Mouse (Mus musculus) midbrain, embryonic 14.5 days (tissue): ENCODE data around the gene Ctbp1. TPM values are rescaled to one million over a fixed set of nuclear protein-coding genes. Genes with fewer than 3 reads are reported as not detected.

Experiments
- ATAC-seq: fragments of 200-750 bp; cut with Nextera tagmentation; 2 replicates; pipeline ENCODE4 v1.8.0; 2017; ENCODE audit warnings: moderate number of reproducible peaks, moderate library complexity; ENCODE audit not compliant: low FRiP score, low TSS enrichment
- DNase-seq: peaks from one replicate; pipeline ENCODE4 v3.0.0-alpha.2; 2015
- H3K27ac ChIP-seq: fragments of 300-500 bp; sonication (generic); replicated peaks from 2 replicates; pipeline ENCODE4 v1.5.1; 2014; ENCODE audit warnings: mild to moderate bottlenecking, low read depth, low read length, moderate library complexity
- H3K27me3 ChIP-seq: fragments of 300-500 bp; sonication (generic); 2 replicates; pipeline ENCODE4 v1.6.1; 2014; ENCODE audit warnings: low read length, control low read depth, mixed read lengths; ENCODE audit not compliant: control insufficient read depth, insufficient read depth
- H3K36me3 ChIP-seq: fragments of 300-500 bp; sonication (generic); 2 replicates; pipeline ENCODE4 v1.6.1; 2014; ENCODE audit warnings: low read length, control low read depth; ENCODE audit not compliant: control insufficient read depth, insufficient read depth
- H3K4me1 ChIP-seq: fragments of 300-500 bp; sonication (generic); 2 replicates; pipeline ENCODE4 v1.6.1; 2014; ENCODE audit warnings: mild to moderate bottlenecking, antibody characterized with exemption, low read length, control low read depth; ENCODE audit not compliant: control insufficient read depth, insufficient read depth
- H3K4me2 ChIP-seq: fragments of 300-500 bp; sonication (generic); 2 replicates; pipeline ENCODE4 v1.6.1; 2014; ENCODE audit warnings: mild to moderate bottlenecking, low read length, moderate library complexity
- H3K4me3 ChIP-seq: fragments of 300-500 bp; sonication (generic); replicated peaks from 2 replicates; pipeline ENCODE4 v1.5.1; 2014; ENCODE audit warnings: low read depth, low read length
- H3K9ac ChIP-seq: fragments of 300-500 bp; sonication (generic); replicated peaks from 2 replicates; pipeline ENCODE4 v1.6.1; 2014; ENCODE audit warnings: mild to moderate bottlenecking, low read length, moderate library complexity
- H3K9me3 ChIP-seq: fragments of 300-500 bp; sonication (generic); 2 replicates; pipeline ENCODE4 v1.6.1; 2016; ENCODE audit warnings: low read length, control low read depth, mixed read lengths; ENCODE audit not compliant: control insufficient read depth
- WGBS: fragments of 180-500 bp; shearing (Covaris S2); extraction: QIAGEN DNeasy Blood & Tissue Kit; methylation state at CpG from one replicate; pipeline ENCODE4 v1.1.7; 2014; 5-methylcytosine and 5-hydroxymethylcytosine counted together
- polyA plus RNA-seq: library from polyadenylated mRNA; unstranded; fragments of >200 nt; fragmentation: Nextera tagmentation; extraction: Ambion mirVana; gene quantifications from 2 replicates; pipeline ENCODE4 v1.2.1, GENCODE M21; 2014

Gene Ctbp1
- polyA plus RNA-seq, 1 experiment from 2014 or later: 581 TPM

- ATAC-seq (no peak), DNase-seq (no peak)
- Histone ChIP-seq H3K27ac (no peak overlapping the region), H3K4me2 (no peak overlapping the region), H3K9me3 (no peaks in the 10 kb centered on the region), H3K36me3 (no peaks in the 10 kb centered on the region), H3K4me3 (no peak overlapping the region), H3K27me3 (no peaks in the 10 kb centered on the region), H3K9ac (no peak overlapping the region), H3K4me1 (peaks cover 5% of the 10 kb centered on the region; the same call in 1 of the 2 replicates)
- 85% methylated on average over 6 of the region's 6 CpGs for WGBS
These were observed 52.4 kb downstream of the Ctbp1 start for GRCm38 (mm10) chr5:33222389-33222788.

- no peaks in the 10 kb centered on the region for H3K27me3 ChIP-seq
- 83% methylated on average over 10 of the region's 10 CpGs for WGBS
- no peak overlapping the region for H3K4me3 ChIP-seq
- DNase-seq: no peak
- H3K9me3 ChIP-seq: no peaks in the 10 kb centered on the region
- no peak overlapping the region for H3K4me2 ChIP-seq
- H3K4me1 ChIP-seq: peaks cover 5% of the 10 kb centered on the region; the same call in 1 of the 2 replicates
- H3K36me3 ChIP-seq: no peaks in the 10 kb centered on the region
- no peak overlapping the region for H3K27ac ChIP-seq
- H3K9ac ChIP-seq: no peak overlapping the region
- no peak for ATAC-seq
These were observed 54.3 kb downstream of the Ctbp1 start for GRCm38 (mm10) chr5:33220350-33221044.

GRCm38 (mm10) chr5:33219831-33220230, 55.0 kb downstream of the Ctbp1 start:
- 92% methylated on average over 4 of the region's 4 CpGs for WGBS

GRCm38 (mm10) chr5:33218746-33219449, 55.9 kb downstream of the Ctbp1 start:
- no peaks in the 10 kb centered on the region for H3K27me3 ChIP-seq
- 72% methylated on average over 20 of the region's 20 CpGs for WGBS
- H3K27ac ChIP-seq: no peak overlapping the region; the same call in 1 of the 2 replicates
- ATAC-seq (no peak), DNase-seq (no peak)
- H3K4me1 ChIP-seq: peaks cover 5% of the 10 kb centered on the region; the same call in 1 of the 2 replicates
- no peaks in the 10 kb centered on the region for H3K9me3 ChIP-seq
- H3K36me3 ChIP-seq: no peaks in the 10 kb centered on the region
- H3K4me2 ChIP-seq: no peak overlapping the region
- H3K4me3 ChIP-seq: no peak overlapping the region
- H3K9ac ChIP-seq: no peak overlapping the region

More at GRCm38 (mm10) chr5:33219831-33220230, 55.0 kb downstream of the Ctbp1 start:
- DNase-seq (no peak), ATAC-seq (no peak)
- Histone ChIP-seq H3K4me2 (no peak overlapping the region), H3K36me3 (no peaks in the 10 kb centered on the region), H3K27ac (no peak overlapping the region), H3K4me1 (peaks cover 5% of the 10 kb centered on the region; the same call in 1 of the 2 replicates), H3K27me3 (no peaks in the 10 kb centered on the region), H3K4me3 (no peak overlapping the region), H3K9me3 (no peaks in the 10 kb centered on the region), H3K9ac (no peak overlapping the region)

- ATAC-seq (no peak), DNase-seq (no peak)
- WGBS: 22% methylated on average over 5 of the region's 5 CpGs
- H3K27ac ChIP-seq: no peak within 1 kb of the TSS; the same call in 1 of the 2 replicates
- no peaks in the 10 kb centered on the region for H3K36me3 ChIP-seq
- no peaks in the 10 kb centered on the region for H3K27me3 ChIP-seq
- H3K4me3 ChIP-seq: no peak within 1 kb of the TSS
- peaks cover 5% of the 10 kb centered on the region; the same call in 1 of the 2 replicates for H3K4me1 ChIP-seq
- H3K9ac ChIP-seq: no peak within 1 kb of the TSS
- no peaks in the 10 kb centered on the region for H3K9me3 ChIP-seq
- no peak within 1 kb of the TSS for H3K4me2 ChIP-seq
These were observed 56.7 kb downstream of the Ctbp1 start, which contains the start of gene Spon2 for GRCm38 (mm10) chr5:33218081-33218480. Gene Spon2, minus strand, starts transcription at chr5:33218455.

- Histone ChIP-seq H3K9me3 (no peaks in the 10 kb centered on the region), H3K4me1 (peaks cover 5% of the 10 kb centered on the region; the same call in 1 of the 2 replicates), H3K36me3 (no peaks in the 10 kb centered on the region), H3K27ac (no peak overlapping the region), H3K9ac (no peak overlapping the region), H3K27me3 (no peaks in the 10 kb centered on the region), H3K4me3 (no peak overlapping the region), H3K4me2 (no peak overlapping the region)
- DNase-seq (no peak), ATAC-seq (no peak)
- 60% methylated on average over 3 of the region's 3 CpGs for WGBS
These were observed 57.1 kb downstream of the Ctbp1 start for GRCm38 (mm10) chr5:33217663-33218062.

GRCm38 (mm10) chr5:33214723-33215122, 60.1 kb downstream of the Ctbp1 start:
- H3K36me3 ChIP-seq: no peaks in the 10 kb centered on the region
- no peak overlapping the region for H3K27ac ChIP-seq
- H3K4me3 ChIP-seq: no peak overlapping the region
- H3K9me3 ChIP-seq: no peaks in the 10 kb centered on the region
- no peak for DNase-seq
- 76% methylated on average over 4 of the region's 4 CpGs for WGBS
- peaks cover 5% of the 10 kb centered on the region; the same call in 1 of the 2 replicates for H3K4me1 ChIP-seq
- no peaks in the 10 kb centered on the region for H3K27me3 ChIP-seq
- ATAC-seq: no peak
- H3K4me2 ChIP-seq: no peak overlapping the region
- no peak overlapping the region for H3K9ac ChIP-seq

- Histone ChIP-seq H3K36me3 (no peaks in the 10 kb centered on the region), H3K9ac (no peak overlapping the region), H3K27ac (no peak overlapping the region), H3K27me3 (no peaks in the 10 kb centered on the region), H3K4me2 (no peak overlapping the region), H3K9me3 (no peaks in the 10 kb centered on the region), H3K4me1 (no peaks in the 10 kb centered on the region), H3K4me3 (no peak overlapping the region)
- DNase-seq: no peak
- WGBS: 77% methylated on average over 5 of the region's 5 CpGs
- no peak for ATAC-seq
These were observed 63.5 kb downstream of the Ctbp1 start for GRCm38 (mm10) chr5:33211254-33211653.
